Mouse (Mus musculus): Measurements from ENCODE around the gene Zfp821.

- TF ChIP-seq POLR2A (IDR thresholded peaks at IDR 0.05; ENCODE audit: control insufficient read depth, low read depth, low read length), result 0 out of 2 replicates have a peak, but pooled peaks have one; percentile 39
- TF ChIP-seq CTCF (IDR thresholded peaks at IDR 0.05; ENCODE audit: control insufficient read depth, insufficient read depth, insufficient replicate concordance, low read depth, low read length), result no peak
These were observed 929 bp downstream of the Zfp821 start for GRCm38 (mm10) chr8:109706076-109706873.

Data from testis, adult 2 months (tissue).